Mouse (Mus musculus): Measurements from ENCODE around the gene Igfbp7. TPM values are rescaled to one million over a fixed set of nuclear protein-coding genes. Genes with fewer than 3 reads are reported as not detected.

The Igfbp7 gene
- polyA plus RNA-seq, 1 experiment from 2014 or later, result 19.4 TPM

Other genes starting within 250 kb of the Igfbp7 start
- gene Spink2, start 196.6 kb downstream of the Igfbp7 start, polyA plus RNA-seq (2014; fragmentation: Nextera tagmentation; extraction: Ambion mirVana), result 2.1 and 2.6 TPM in 2 replicates
- gene Rest, start 142.6 kb downstream of the Igfbp7 start, polyA plus RNA-seq (2014; fragmentation: Nextera tagmentation; extraction: Ambion mirVana), result 25.0 and 28.6 TPM in 2 replicates
- 33.1 and 33.4 TPM in 2 replicates for gene Noa1, start 98.0 kb downstream of the Igfbp7 start, polyA plus RNA-seq (2014; fragmentation: Nextera tagmentation; extraction: Ambion mirVana)
- 103 and 115 TPM in 2 replicates for gene Polr2b, start 97.9 kb downstream of the Igfbp7 start, polyA plus RNA-seq (2014; fragmentation: Nextera tagmentation; extraction: Ambion mirVana)